Mouse (Mus musculus) adrenal gland, adult 10 weeks (tissue): Measurements from ENCODE around the gene Rab33b. TPM values are rescaled to one million over a fixed set of nuclear protein-coding genes. Genes with fewer than 3 reads are reported as not detected.

Experiments
- polyA plus RNA-seq: library from polyadenylated mRNA; stranded (reverse); fragments of 350-450 nt; fragmentation: Illumina TruSeq; extraction: RNeasy Lipid Tissue Mini Kit (QIAGEN cat#74804); gene quantifications from one replicate; pipeline ENCODE4 v1.2.3, GENCODE M21; 2014; ENCODE audit warnings: low read depth, low replicate concordance

Rab33b gene
- 31.3 TPM for polyA plus RNA-seq

DNA sequence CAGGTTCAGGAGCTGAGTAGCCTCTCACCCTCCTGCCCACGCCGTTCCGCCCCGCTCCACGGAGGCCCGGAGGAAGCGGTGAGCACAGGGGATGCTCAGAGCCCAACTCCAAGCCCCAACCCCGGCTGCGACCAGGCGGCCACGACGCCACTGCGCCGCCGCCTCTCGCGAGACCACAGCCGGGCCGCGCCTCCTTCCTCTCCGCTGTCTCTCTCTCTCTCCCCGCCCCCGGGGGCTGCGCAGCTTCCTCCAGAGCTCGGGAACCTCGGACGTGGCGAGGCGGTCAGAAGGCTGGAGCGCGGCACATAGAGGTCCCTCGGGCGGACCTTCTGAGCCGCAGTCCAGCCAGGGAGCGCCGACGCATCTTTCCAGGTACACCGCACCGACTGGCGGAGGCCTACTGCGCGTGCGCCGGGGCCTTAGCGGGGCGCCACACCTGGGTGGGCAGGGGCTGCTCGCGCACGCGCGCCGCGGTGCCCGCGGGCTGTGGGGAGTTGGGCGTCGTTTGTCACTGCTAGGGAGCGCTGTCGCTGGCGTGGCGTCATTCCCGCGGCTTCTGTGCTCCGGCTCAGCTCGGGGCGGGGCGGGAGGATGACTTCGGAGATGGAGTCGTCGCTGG lies at the start of gene Rab33b:
TSS of gene Rab33b (plus strand) at position 180 of the 619 bp plus-strand sequence.

Other genes starting within 250 kb of the Rab33b start
- gene Elf2, start 143.3 kb upstream of the Rab33b start, polyA plus RNA-seq, result 72.4 TPM
- 1,434 TPM for gene Mgarp, start 87.2 kb upstream of the Rab33b start, polyA plus RNA-seq
- 873 TPM for gene Ndufc1, start 74.9 kb upstream of the Rab33b start, polyA plus RNA-seq
- gene Naa15, start 68.8 kb upstream of the Rab33b start, polyA plus RNA-seq, result 355 TPM
- 82.8 TPM for gene Setd7, start 77.0 kb downstream of the Rab33b start, polyA plus RNA-seq
- 36.3 TPM for gene Mgst2, start 176.4 kb downstream of the Rab33b start, polyA plus RNA-seq